Mouse (Mus musculus): Measurements from ENCODE around the gene Abhd11.

- TF ChIP-seq CTCF (conservative IDR thresholded peaks at IDR 0.05; ENCODE audit: low read length) (peak; percentile 23; the same call in 1 of the 2 replicates), POU5F1 (IDR thresholded peaks at IDR 0.05; ENCODE audit: borderline replicate concordance, low read length) (no peak)
These were observed 7.6 kb upstream of the Abhd11 start for GRCm38 (mm10) chr5:135001309-135001708.
